Mouse (Mus musculus): ENCODE results near the gene Cmas. TPM values are rescaled to one million over a fixed set of nuclear protein-coding genes. Genes with fewer than 3 reads are reported as not detected.

Gene Cmas
- polyA plus RNA-seq (2014; fragmentation: Illumina TruSeq; extraction: RNeasy Lipid Tissue Mini Kit (QIAGEN cat#74804); ENCODE audit: low read depth, low replicate concordance) = 51.1 TPM

DNA sequence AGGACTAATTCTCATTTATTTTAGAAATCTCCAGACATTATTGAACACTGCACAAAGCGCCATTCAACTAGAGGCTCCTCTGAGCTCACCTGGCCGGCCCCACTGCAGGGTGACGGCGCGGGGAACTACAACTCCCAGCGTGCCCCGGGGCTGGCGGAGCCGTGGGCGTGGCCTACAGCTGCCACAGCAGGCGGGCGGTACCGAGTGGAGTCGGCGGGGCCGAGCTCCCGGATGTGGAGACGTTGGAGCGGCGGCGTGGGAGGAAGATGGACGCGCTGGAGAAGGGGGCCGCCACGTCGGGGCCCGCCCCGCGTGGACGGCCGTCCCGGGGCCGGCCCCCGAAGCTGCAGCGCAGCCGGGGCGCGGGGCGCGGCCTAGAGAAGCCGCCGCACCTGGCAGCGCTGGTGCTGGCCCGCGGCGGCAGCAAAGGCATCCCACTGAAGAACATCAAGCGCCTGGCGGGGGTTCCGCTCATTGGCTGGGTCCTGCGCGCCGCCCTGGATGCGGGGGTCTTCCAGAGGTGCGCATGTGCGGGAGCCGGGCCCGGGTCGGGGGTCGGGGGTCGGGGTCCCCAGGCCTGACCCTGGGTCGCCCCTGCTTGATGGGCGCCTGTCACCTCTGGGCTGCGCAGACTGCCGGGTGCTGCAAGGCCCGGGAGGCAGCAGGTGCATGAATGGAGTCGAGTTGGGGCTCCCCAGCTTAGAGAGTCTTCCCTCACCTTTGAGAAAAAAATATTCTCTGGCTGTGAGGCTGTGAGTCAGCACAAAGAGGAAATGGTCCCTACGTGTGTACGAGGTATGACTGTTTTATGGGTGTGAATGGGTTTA, at the start of gene Cmas:
Gene Cmas (plus strand): TSS at position 180 of the 827 bp plus-strand sequence.

DNA sequence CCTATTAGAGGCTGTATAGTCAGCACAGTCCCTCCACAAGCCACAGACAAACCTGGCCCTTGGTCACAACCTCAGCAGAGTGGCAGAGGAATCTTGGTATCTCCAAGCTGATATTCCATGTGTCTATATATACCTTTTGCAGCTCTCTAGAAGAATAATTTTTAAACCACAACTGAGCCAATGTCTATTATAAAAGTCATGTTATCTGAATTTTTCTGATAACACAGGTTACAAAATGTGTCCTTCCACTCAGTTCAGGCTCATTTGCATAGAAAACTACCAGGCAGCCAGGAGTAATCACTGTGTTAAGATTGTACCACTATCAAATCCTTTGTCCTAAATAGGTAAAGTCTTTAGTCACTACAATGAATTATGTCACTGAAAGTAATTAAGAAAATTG, 47.9 kb downstream of the Cmas start, which contains the start of gene Sult6b2:
Gene Sult6b2 (minus strand): TSS at position 101 of the 400 bp plus-strand sequence.

Other genes with a start within 250 kb of the Cmas start
- gene Ldhb, start 248.7 kb upstream of the Cmas start, polyA plus RNA-seq (2014; fragmentation: Illumina TruSeq; extraction: RNeasy Lipid Tissue Mini Kit (QIAGEN cat#74804); ENCODE audit: low read depth, low replicate concordance) = 76.3 TPM
- 0.27 TPM for gene Kcnj8, start 185.1 kb upstream of the Cmas start, polyA plus RNA-seq (2014; fragmentation: Illumina TruSeq; extraction: RNeasy Lipid Tissue Mini Kit (QIAGEN cat#74804); ENCODE audit: low read depth, low replicate concordance)
- gene Abcc9, start 54.4 kb upstream of the Cmas start, polyA plus RNA-seq (2014; fragmentation: Illumina TruSeq; extraction: RNeasy Lipid Tissue Mini Kit (QIAGEN cat#74804); ENCODE audit: low read depth, low replicate concordance) = 1.5 TPM
- 0.13 TPM for gene Sult6b2, start 47.8 kb downstream of the Cmas start, polyA plus RNA-seq (2014; fragmentation: Illumina TruSeq; extraction: RNeasy Lipid Tissue Mini Kit (QIAGEN cat#74804); ENCODE audit: low read depth, low replicate concordance)
- 4.4 TPM for gene St8sia1, start 207.8 kb downstream of the Cmas start, polyA plus RNA-seq (2014; fragmentation: Illumina TruSeq; extraction: RNeasy Lipid Tissue Mini Kit (QIAGEN cat#74804); ENCODE audit: low read depth, low replicate concordance)